Comparison of ENCODE assay signal across 27 mouse cellular contexts in genomic region chr1:44645678-44646276, GRCm38 (mm10).
"Had no signal": no experiment of that assay in that cellular context is flagged by ENCODE, and none has a peak within 500 bp of the region (broad histone marks: within the 10 kb centered on the region; RNA-seq: fewer than 3 reads in every experiment).

No protein-coding gene starts in this region.

- H3K36me3 ChIP-seq: heart, embryonic 10.5 days; heart, embryonic 12.5 days; hindbrain, embryonic 10.5 days; hindbrain, embryonic 12.5 days; intestine, embryonic 15.5 days; limb, embryonic 12.5 days; liver, embryonic 13.5 days; liver, embryonic 15.5 days had no signal

- H3K4me3 ChIP-seq: heart, embryonic 10.5 days; heart, embryonic 12.5 days; hindbrain, embryonic 10.5 days; hindbrain, embryonic 12.5 days; intestine, embryonic 15.5 days; layer of hippocampus, adult 2 months; left cerebral cortex, adult 2 months; limb, embryonic 10.5 days; limb, embryonic 12.5 days; liver, embryonic 13.5 days; liver, embryonic 15.5 days had no signal

- ATAC-seq: hindbrain, embryonic 16.5 days; inflammation-experienced regulatory T-cells, adult 6 months; intestine, embryonic 15.5 days; intestine, postnatal 0 days had no signal

- DNase-seq: gastrocnemius, postnatal 10 days; gastrocnemius, postnatal 25 days; heart, adult 18-20 months; heart, postnatal 10 days; heart, postnatal 4 days; kidney, adult 18-20 months; kidney, adult 8-10 months; kidney, postnatal 10 days; kidney, postnatal 25 days; kidney, postnatal 4 days; liver; liver, embryonic 13.5 days had no signal

- H3K27me3 ChIP-seq: heart, embryonic 12.5 days; hindbrain, embryonic 12.5 days; intestine, embryonic 15.5 days; limb, embryonic 12.5 days; liver, embryonic 13.5 days; liver, embryonic 15.5 days had no signal

- H3K4me2 ChIP-seq: heart, embryonic 12.5 days; hindbrain, embryonic 12.5 days; hindbrain, embryonic 14.5 days; intestine, embryonic 15.5 days; limb, embryonic 12.5 days; liver, embryonic 11.5 days; liver, embryonic 13.5 days; liver, embryonic 15.5 days had no signal

- H3K4me1 ChIP-seq: heart, embryonic 10.5 days; heart, embryonic 12.5 days; hindbrain, embryonic 10.5 days; hindbrain, embryonic 12.5 days; intestine, embryonic 15.5 days; limb, embryonic 10.5 days; limb, embryonic 12.5 days; liver, embryonic 13.5 days; liver, embryonic 15.5 days had no signal

- H3K9ac ChIP-seq: heart, embryonic 12.5 days; hindbrain, embryonic 12.5 days; hindbrain, embryonic 14.5 days; intestine, embryonic 15.5 days; limb, embryonic 12.5 days; liver, embryonic 13.5 days; liver, embryonic 15.5 days had no signal

- H3K27ac ChIP-seq: heart, embryonic 10.5 days; hindbrain, embryonic 10.5 days; hindbrain, embryonic 12.5 days; hindbrain, embryonic 14.5 days; intestine, embryonic 15.5 days; layer of hippocampus, adult 2 months; left cerebral cortex, adult 2 months; limb, embryonic 10.5 days; limb, embryonic 12.5 days; liver, embryonic 13.5 days; liver, embryonic 15.5 days had no signal

- H3K9me3 ChIP-seq: heart, embryonic 10.5 days; heart, embryonic 12.5 days; hindbrain, embryonic 10.5 days; hindbrain, embryonic 12.5 days; intestine, embryonic 15.5 days; limb, embryonic 10.5 days; limb, embryonic 12.5 days; liver, embryonic 13.5 days; liver, embryonic 15.5 days had no signal
